Mouse (Mus musculus): ENCODE measurements around the gene Cacna2d2. TPM values are rescaled to one million over a fixed set of nuclear protein-coding genes. Genes with fewer than 3 reads are reported as not detected.

Cacna2d2 gene
- polyA plus RNA-seq, 1 experiment from 2014 or later = 6.8 TPM

DNA sequence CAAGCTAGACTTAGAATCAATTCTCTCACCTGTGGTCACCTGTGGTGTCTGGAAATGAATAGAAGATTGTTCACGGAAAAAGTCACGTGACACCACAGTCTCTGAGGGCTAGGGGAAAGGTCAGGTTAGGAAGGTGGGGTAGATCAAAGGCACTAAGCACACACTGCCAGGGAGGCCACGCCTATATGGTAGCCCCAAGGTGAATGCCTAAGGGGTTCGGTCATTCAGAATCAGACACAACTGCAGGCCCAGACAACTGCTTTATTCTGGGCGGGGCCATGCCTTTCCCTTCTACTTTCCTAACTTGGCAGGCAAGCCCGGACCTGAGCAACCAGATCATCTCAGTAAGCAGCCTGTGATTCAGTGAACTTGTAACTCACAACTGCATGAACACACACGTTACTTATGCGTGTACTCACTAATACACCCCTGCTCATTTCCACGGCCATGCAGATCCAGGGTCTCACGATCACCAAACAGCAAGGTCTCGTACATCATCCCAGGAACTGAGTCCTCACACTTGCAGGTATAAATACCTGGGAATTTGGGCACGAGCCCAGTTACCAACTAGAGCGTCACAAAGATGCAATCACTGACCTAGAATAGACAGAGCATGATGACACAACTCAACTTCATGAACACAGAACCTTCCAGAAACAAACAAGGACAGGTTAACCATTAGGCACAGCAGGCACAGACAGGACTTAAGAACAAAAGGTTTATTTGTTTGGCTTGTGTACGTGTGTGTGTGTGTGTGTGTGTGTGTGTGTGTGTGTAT lies 176.4 kb downstream of the Cacna2d2 start:
- Histone ChIP-seq H3K36me3 (peaks cover 38% of the 10 kb centered on the region), H3K27ac (peak overlapping the region; percentile 8), H3K4me1 (peaks cover 59% of the 10 kb centered on the region), H3K4me3 (no peak overlapping the region; the same call in 1 of the 2 replicates), H3K9me3 (no peaks in the 10 kb centered on the region), H3K27me3 (ENCODE audit: insufficient read depth, poor library complexity, severe bottlenecking) (no peaks in the 10 kb centered on the region)
- 86% methylated on average over 14 of the region's 14 CpGs for WGBS
- DNase-seq (ENCODE audit: low spot score) = no peak

DNA sequence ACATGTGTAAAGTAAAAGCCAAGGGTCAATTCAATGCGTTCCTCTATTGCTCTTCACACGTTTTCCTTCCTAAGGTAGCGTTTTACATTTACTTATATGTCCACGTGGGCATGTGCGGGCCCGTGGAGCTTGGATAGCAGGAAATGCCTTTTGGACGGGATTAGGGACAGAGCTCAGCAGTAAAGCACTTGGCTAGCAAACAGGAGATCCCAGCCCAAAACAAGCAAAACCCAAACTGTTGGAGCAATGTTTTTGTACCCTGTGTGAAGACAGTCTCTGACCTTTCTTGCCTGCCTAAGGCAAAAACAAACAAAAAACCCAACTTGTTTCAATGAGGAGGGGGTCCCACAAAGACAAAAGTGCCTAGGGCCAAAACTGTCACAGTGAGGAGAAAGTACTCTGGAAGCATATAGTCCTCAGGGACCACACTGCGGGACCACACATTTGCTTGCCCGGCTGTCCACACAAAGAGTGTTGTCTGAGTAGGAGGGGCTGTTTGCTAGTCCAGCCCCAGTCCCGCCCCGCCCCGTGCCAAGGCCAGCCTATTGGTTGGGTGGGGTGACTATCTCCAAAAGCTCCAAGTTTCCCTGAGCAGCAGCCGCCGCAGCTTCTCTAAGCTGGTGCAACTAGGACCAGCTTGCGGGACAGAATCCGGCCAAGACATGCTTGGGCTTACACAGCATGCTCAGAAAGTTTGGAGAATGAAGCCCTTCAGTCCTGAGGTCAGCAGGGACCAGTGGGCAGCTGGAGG lies 177.1 kb downstream of the Cacna2d2 start, which contains the start of gene Hyal1:
Hyal1 (plus strand) TSS at position 571 of the 751 bp plus-strand sequence.
- DNase-seq (ENCODE audit: low spot score) = peak; percentile 95
- H3K4me1 ChIP-seq = peaks cover 58% of the 10 kb centered on the region
- 24% methylated on average over 16 of the region's 16 CpGs for WGBS
- H3K27ac ChIP-seq = peak within 1 kb of the TSS; percentile 8
- peaks cover 31% of the 10 kb centered on the region for H3K36me3 ChIP-seq
- no peaks in the 10 kb centered on the region for H3K9me3 ChIP-seq
- no peaks in the 10 kb centered on the region for H3K27me3 ChIP-seq (ENCODE audit: insufficient read depth, poor library complexity, severe bottlenecking)
- peak within 1 kb of the TSS; percentile 54 for H3K4me3 ChIP-seq

DNA sequence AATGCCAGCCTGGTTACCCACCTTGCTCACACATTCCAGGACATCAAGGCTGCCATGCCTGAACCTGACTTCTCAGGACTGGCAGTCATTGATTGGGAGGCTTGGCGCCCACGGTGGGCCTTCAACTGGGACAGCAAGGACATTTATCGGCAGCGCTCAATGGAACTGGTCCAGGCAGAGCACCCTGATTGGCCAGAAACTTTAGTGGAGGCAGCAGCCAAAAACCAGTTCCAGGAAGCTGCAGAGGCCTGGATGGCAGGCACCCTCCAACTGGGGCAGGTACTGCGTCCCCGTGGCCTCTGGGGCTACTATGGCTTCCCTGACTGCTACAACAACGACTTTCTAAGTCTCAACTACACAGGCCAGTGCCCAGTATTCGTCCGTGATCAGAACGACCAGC lies 178.5 kb downstream of the Cacna2d2 start:
- H3K27ac ChIP-seq = no peak overlapping the region
- DNase-seq (ENCODE audit: low spot score) = no peak
- no peak overlapping the region for H3K4me3 ChIP-seq
- no peaks in the 10 kb centered on the region for H3K9me3 ChIP-seq
- no peaks in the 10 kb centered on the region for H3K27me3 ChIP-seq (ENCODE audit: insufficient read depth, poor library complexity, severe bottlenecking)
- H3K4me1 ChIP-seq = peaks cover 63% of the 10 kb centered on the region
- WGBS = 88% methylated on average over 10 of the region's 10 CpGs
- H3K36me3 ChIP-seq = peaks cover 21% of the 10 kb centered on the region

DNA sequence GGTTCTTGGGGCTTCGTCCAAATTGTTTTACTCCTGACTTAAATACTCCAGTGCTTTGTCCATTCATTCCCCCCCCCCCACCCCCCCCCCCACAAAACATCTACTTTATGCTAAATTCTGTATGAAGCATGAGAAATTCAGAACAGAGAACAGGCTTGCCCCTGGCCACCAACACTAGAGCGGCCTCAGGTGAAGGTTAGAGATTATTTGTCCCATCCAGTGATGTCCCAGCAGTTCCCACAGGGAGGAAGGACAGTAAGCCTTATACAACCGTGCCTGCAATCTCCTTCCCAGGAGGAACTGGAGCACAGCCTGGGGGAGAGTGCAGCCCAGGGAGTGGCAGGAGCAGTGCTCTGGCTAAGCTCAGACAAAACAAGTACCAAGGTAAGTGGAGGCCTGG lies 179.2 kb downstream of the Cacna2d2 start, which contains the start of gene Naa80:
Naa80 (plus strand) TSS at position 301 of the 400 bp plus-strand sequence.
- Histone ChIP-seq H3K4me1 (peaks cover 67% of the 10 kb centered on the region), H3K27ac (0 out of 2 replicates have a peak within 1 kb of the TSS, but pooled peaks have one; percentile 25), H3K36me3 (peaks cover 22% of the 10 kb centered on the region), H3K27me3 (ENCODE audit: insufficient read depth, poor library complexity, severe bottlenecking) (no peaks in the 10 kb centered on the region), H3K9me3 (no peaks in the 10 kb centered on the region), H3K4me3 (no peak within 1 kb of the TSS; the same call in 1 of the 2 replicates)
- WGBS = 69% methylated on average over 3 of the region's 3 CpGs
- DNase-seq (ENCODE audit: low spot score) = no peak

Other genes starting within 250 kb of the Cacna2d2 start
- 0.22 and 0.57 TPM in 2 replicates for gene Dock3, start 167.7 kb upstream of the Cacna2d2 start, polyA plus RNA-seq (2016; fragmentation: Nextera tagmentation; extraction: Ambion mirVana)
- gene Mapkapk3, start 109.7 kb upstream of the Cacna2d2 start, polyA plus RNA-seq (2016; fragmentation: Nextera tagmentation; extraction: Ambion mirVana) = 7.1 and 10.1 TPM in 2 replicates
- gene Cish, start 103.6 kb upstream of the Cacna2d2 start, polyA plus RNA-seq (2016; fragmentation: Nextera tagmentation; extraction: Ambion mirVana) = 9.4 and 13.2 TPM in 2 replicates
- gene Hemk1, start 61.3 kb upstream of the Cacna2d2 start, polyA plus RNA-seq (2016; fragmentation: Nextera tagmentation; extraction: Ambion mirVana) = 13.4 and 14.6 TPM in 2 replicates
- gene 6430571L13Rik, start 59.0 kb upstream of the Cacna2d2 start, polyA plus RNA-seq (2016; fragmentation: Nextera tagmentation; extraction: Ambion mirVana) = 0.74 and 1.2 TPM in 2 replicates
- gene Tmem115, start 134.3 kb downstream of the Cacna2d2 start, polyA plus RNA-seq (2016; fragmentation: Nextera tagmentation; extraction: Ambion mirVana) = 42.7 and 46.8 TPM in 2 replicates
- gene Cyb561d2, start 142.6 kb downstream of the Cacna2d2 start, polyA plus RNA-seq (2016; fragmentation: Nextera tagmentation; extraction: Ambion mirVana) = 24.1 and 24.5 TPM in 2 replicates
- gene Nprl2, start 142.6 kb downstream of the Cacna2d2 start, polyA plus RNA-seq (2016; fragmentation: Nextera tagmentation; extraction: Ambion mirVana) = 28.3 and 33.1 TPM in 2 replicates
- gene Zmynd10, start 147.7 kb downstream of the Cacna2d2 start, polyA plus RNA-seq (2016; fragmentation: Nextera tagmentation; extraction: Ambion mirVana) = 0.17 TPM in 1 of 2 replicates, not detected in the other
- 50.5 and 51.7 TPM in 2 replicates for gene Rassf1, start 151.9 kb downstream of the Cacna2d2 start, polyA plus RNA-seq (2016; fragmentation: Nextera tagmentation; extraction: Ambion mirVana)
- gene Tusc2, start 163.6 kb downstream of the Cacna2d2 start, polyA plus RNA-seq (2016; fragmentation: Nextera tagmentation; extraction: Ambion mirVana) = 64.7 and 70.0 TPM in 2 replicates
- gene Hyal2, start 168.3 kb downstream of the Cacna2d2 start, polyA plus RNA-seq (2016; fragmentation: Nextera tagmentation; extraction: Ambion mirVana) = 116 and 128 TPM in 2 replicates
- 4.9 and 6.8 TPM in 2 replicates for gene Hyal1, start 177.3 kb downstream of the Cacna2d2 start, polyA plus RNA-seq (2016; fragmentation: Nextera tagmentation; extraction: Ambion mirVana)
- gene Naa80, start 179.3 kb downstream of the Cacna2d2 start, polyA plus RNA-seq (2016; fragmentation: Nextera tagmentation; extraction: Ambion mirVana) = 14.8 and 15.3 TPM in 2 replicates
- gene Hyal3, start 181.2 kb downstream of the Cacna2d2 start, polyA plus RNA-seq (2016; fragmentation: Nextera tagmentation; extraction: Ambion mirVana) = 0.36 and 0.70 TPM in 2 replicates
- 58.0 and 62.8 TPM in 2 replicates for gene Ifrd2, start 188.0 kb downstream of the Cacna2d2 start, polyA plus RNA-seq (2016; fragmentation: Nextera tagmentation; extraction: Ambion mirVana)
- gene Sema3b, start 209.6 kb downstream of the Cacna2d2 start, polyA plus RNA-seq (2016; fragmentation: Nextera tagmentation; extraction: Ambion mirVana) = 4.9 and 8.2 TPM in 2 replicates
- gene Gnai2, start 235.8 kb downstream of the Cacna2d2 start, polyA plus RNA-seq (2016; fragmentation: Nextera tagmentation; extraction: Ambion mirVana) = 359 and 404 TPM in 2 replicates

All from heart, embryonic 10.5 days (tissue).